Mouse (Mus musculus): ENCODE measurements around the gene Ppp1r14a. TPM values are rescaled to one million over a fixed set of nuclear protein-coding genes. Genes with fewer than 3 reads are reported as not detected.

The Ppp1r14a gene
- polyA plus RNA-seq (2016; fragmentation: Nextera tagmentation; extraction: Ambion mirVana), result 35.5 and 55.7 TPM in 2 replicates

GRCm38 (mm10) chr7:29288942-29289638 lies at the start of gene Ppp1r14a:
Gene Ppp1r14a, plus strand, starts transcription at chr7:29289308.
- peak within 1 kb of the TSS; percentile 91 for H3K27ac ChIP-seq
- H3K36me3 ChIP-seq, result no peaks in the 10 kb centered on the region
- under 1% methylated on average over 59 of the region's 59 CpGs for WGBS
- peak within 1 kb of the TSS; percentile 65 for H3K4me3 ChIP-seq
- DNase-seq (ENCODE audit: low spot score), result peak; percentile 88
- H3K4me1 ChIP-seq (replicated peaks), result peaks cover 58% of the 10 kb centered on the region
- no peaks in the 10 kb centered on the region for H3K9me3 ChIP-seq
- H3K27me3 ChIP-seq (ENCODE audit: insufficient read depth, poor library complexity, severe bottlenecking), result peaks cover 51% of the 10 kb centered on the region

- peaks cover 24% of the 10 kb centered on the region for H3K27me3 ChIP-seq (ENCODE audit: insufficient read depth, poor library complexity, severe bottlenecking)
- H3K27ac ChIP-seq, result no peak overlapping the region
- H3K36me3 ChIP-seq, result peaks cover 47% of the 10 kb centered on the region
- no peaks in the 10 kb centered on the region for H3K9me3 ChIP-seq
- H3K4me3 ChIP-seq, result no peak overlapping the region
- peaks cover 28% of the 10 kb centered on the region for H3K4me1 ChIP-seq (replicated peaks)
- 84% methylated on average over 7 of the region's 7 CpGs for WGBS
- no peak for DNase-seq (ENCODE audit: low spot score)
These were observed 44.2 kb upstream of the Ppp1r14a start for GRCm38 (mm10) chr7:29244732-29245416.

GRCm38 (mm10) chr7:29246015-29246414 lies 43.1 kb upstream of the Ppp1r14a start:
- Histone ChIP-seq H3K4me1 (replicated peaks) (peaks cover 27% of the 10 kb centered on the region), H3K27ac (no peak overlapping the region), H3K36me3 (peaks cover 41% of the 10 kb centered on the region), H3K9me3 (no peaks in the 10 kb centered on the region), H3K27me3 (ENCODE audit: insufficient read depth, poor library complexity, severe bottlenecking) (peaks cover 24% of the 10 kb centered on the region), H3K4me3 (no peak overlapping the region)
- WGBS, result 96% methylated on average over 5 of the region's 5 CpGs
- no peak for DNase-seq (ENCODE audit: low spot score)

GRCm38 (mm10) chr7:29246619-29247313 lies 42.3 kb upstream of the Ppp1r14a start:
- Histone ChIP-seq H3K9me3 (no peaks in the 10 kb centered on the region), H3K4me1 (replicated peaks) (peaks cover 27% of the 10 kb centered on the region), H3K27me3 (ENCODE audit: insufficient read depth, poor library complexity, severe bottlenecking) (peaks cover 24% of the 10 kb centered on the region), H3K27ac (peak overlapping the region; percentile 73; the same call in 1 of the 2 replicates), H3K36me3 (peaks cover 37% of the 10 kb centered on the region), H3K4me3 (no peak overlapping the region; the same call in 1 of the 2 replicates)
- 87% methylated on average over 21 of the region's 21 CpGs for WGBS
- DNase-seq (ENCODE audit: low spot score), result no peak

- Histone ChIP-seq H3K27me3 (ENCODE audit: insufficient read depth, poor library complexity, severe bottlenecking) (peaks cover 24% of the 10 kb centered on the region), H3K9me3 (no peaks in the 10 kb centered on the region), H3K27ac (peak overlapping the region; percentile 73), H3K4me1 (replicated peaks) (peaks cover 27% of the 10 kb centered on the region), H3K4me3 (peak overlapping the region; percentile 49), H3K36me3 (peaks cover 34% of the 10 kb centered on the region)
- peak; percentile 83 for DNase-seq (ENCODE audit: low spot score)
- 27% methylated on average over 16 of the region's 16 CpGs for WGBS
These were observed 41.8 kb upstream of the Ppp1r14a start for GRCm38 (mm10) chr7:29247314-29247700.

GRCm38 (mm10) chr7:29247706-29248105 lies 41.4 kb upstream of the Ppp1r14a start:
- peak; percentile 33 for DNase-seq (ENCODE audit: low spot score)
- H3K9me3 ChIP-seq, result no peaks in the 10 kb centered on the region
- H3K27me3 ChIP-seq (ENCODE audit: insufficient read depth, poor library complexity, severe bottlenecking), result peaks cover 24% of the 10 kb centered on the region
- 12% methylated on average over 19 of the region's 19 CpGs for WGBS
- peaks cover 27% of the 10 kb centered on the region for H3K4me1 ChIP-seq (replicated peaks)
- peak overlapping the region; percentile 73 for H3K27ac ChIP-seq
- H3K36me3 ChIP-seq, result peaks cover 34% of the 10 kb centered on the region
- peak overlapping the region; percentile 49 for H3K4me3 ChIP-seq

GRCm38 (mm10) chr7:29248261-29248841 lies 40.8 kb upstream of the Ppp1r14a start, which contains the start of gene 2200002D01Rik:
Gene 2200002D01Rik, minus strand, starts transcription at chr7:29248466.
- Histone ChIP-seq H3K4me3 (peak within 1 kb of the TSS; percentile 49), H3K9me3 (no peaks in the 10 kb centered on the region), H3K36me3 (peaks cover 34% of the 10 kb centered on the region), H3K27ac (peak within 1 kb of the TSS; percentile 73), H3K27me3 (ENCODE audit: insufficient read depth, poor library complexity, severe bottlenecking) (peaks cover 24% of the 10 kb centered on the region), H3K4me1 (replicated peaks) (peaks cover 32% of the 10 kb centered on the region)
- DNase-seq (ENCODE audit: low spot score), result peak; percentile 36
- 6% methylated on average over 20 of the region's 20 CpGs for WGBS

- Histone ChIP-seq H3K36me3 (peaks cover 11% of the 10 kb centered on the region), H3K9me3 (no peaks in the 10 kb centered on the region), H3K4me1 (replicated peaks) (peaks cover 39% of the 10 kb centered on the region), H3K27me3 (ENCODE audit: insufficient read depth, poor library complexity, severe bottlenecking) (peaks cover 24% of the 10 kb centered on the region), H3K27ac (no peak overlapping the region), H3K4me3 (no peak overlapping the region)
- 75% methylated on average over 3 of the region's 3 CpGs for WGBS
- DNase-seq (ENCODE audit: low spot score), result no peak
These were observed 37.9 kb upstream of the Ppp1r14a start for GRCm38 (mm10) chr7:29251166-29251565.

GRCm38 (mm10) chr7:29253842-29254241 lies 35.3 kb upstream of the Ppp1r14a start:
- 65% methylated on average over 5 of the region's 5 CpGs for WGBS
- peaks cover 7% of the 10 kb centered on the region for H3K27me3 ChIP-seq (ENCODE audit: insufficient read depth, poor library complexity, severe bottlenecking)
- H3K4me1 ChIP-seq (replicated peaks), result peaks cover 40% of the 10 kb centered on the region
- no peaks in the 10 kb centered on the region for H3K36me3 ChIP-seq
- H3K9me3 ChIP-seq, result no peaks in the 10 kb centered on the region
- H3K4me3 ChIP-seq, result no peak overlapping the region
- no peak for DNase-seq (ENCODE audit: low spot score)
- peak overlapping the region; percentile 40; the same call in 1 of the 2 replicates for H3K27ac ChIP-seq

GRCm38 (mm10) chr7:29255875-29256274 lies 33.2 kb upstream of the Ppp1r14a start:
- Histone ChIP-seq H3K9me3 (no peaks in the 10 kb centered on the region), H3K36me3 (no peaks in the 10 kb centered on the region), H3K27ac (no peak overlapping the region), H3K4me1 (replicated peaks) (peaks cover 55% of the 10 kb centered on the region), H3K4me3 (no peak overlapping the region), H3K27me3 (ENCODE audit: insufficient read depth, poor library complexity, severe bottlenecking) (no peaks in the 10 kb centered on the region)
- 84% methylated on average over 4 of the region's 4 CpGs for WGBS
- DNase-seq (ENCODE audit: low spot score), result no peak

- Histone ChIP-seq H3K4me3 (no peak overlapping the region), H3K27ac (peak overlapping the region; percentile 14; the same call in 1 of the 2 replicates), H3K27me3 (ENCODE audit: insufficient read depth, poor library complexity, severe bottlenecking) (no peaks in the 10 kb centered on the region), H3K4me1 (replicated peaks) (peaks cover 55% of the 10 kb centered on the region), H3K36me3 (no peaks in the 10 kb centered on the region), H3K9me3 (no peaks in the 10 kb centered on the region)
- WGBS, result 89% methylated on average over 1 of the region's 1 CpGs
- DNase-seq (ENCODE audit: low spot score), result no peak
These were observed 31.7 kb upstream of the Ppp1r14a start for GRCm38 (mm10) chr7:29257368-29257767.
